Mouse (Mus musculus) embryo, embryonic 10 days (tissue): Measurements from ENCODE around the gene Rnf44.

Experiments used
- DNase-seq: peaks from one replicate; pipeline ENCODE4 v3.0.0-alpha.2; 2015; ENCODE audit warnings: low spot score

Rnf44 gene

DNA sequence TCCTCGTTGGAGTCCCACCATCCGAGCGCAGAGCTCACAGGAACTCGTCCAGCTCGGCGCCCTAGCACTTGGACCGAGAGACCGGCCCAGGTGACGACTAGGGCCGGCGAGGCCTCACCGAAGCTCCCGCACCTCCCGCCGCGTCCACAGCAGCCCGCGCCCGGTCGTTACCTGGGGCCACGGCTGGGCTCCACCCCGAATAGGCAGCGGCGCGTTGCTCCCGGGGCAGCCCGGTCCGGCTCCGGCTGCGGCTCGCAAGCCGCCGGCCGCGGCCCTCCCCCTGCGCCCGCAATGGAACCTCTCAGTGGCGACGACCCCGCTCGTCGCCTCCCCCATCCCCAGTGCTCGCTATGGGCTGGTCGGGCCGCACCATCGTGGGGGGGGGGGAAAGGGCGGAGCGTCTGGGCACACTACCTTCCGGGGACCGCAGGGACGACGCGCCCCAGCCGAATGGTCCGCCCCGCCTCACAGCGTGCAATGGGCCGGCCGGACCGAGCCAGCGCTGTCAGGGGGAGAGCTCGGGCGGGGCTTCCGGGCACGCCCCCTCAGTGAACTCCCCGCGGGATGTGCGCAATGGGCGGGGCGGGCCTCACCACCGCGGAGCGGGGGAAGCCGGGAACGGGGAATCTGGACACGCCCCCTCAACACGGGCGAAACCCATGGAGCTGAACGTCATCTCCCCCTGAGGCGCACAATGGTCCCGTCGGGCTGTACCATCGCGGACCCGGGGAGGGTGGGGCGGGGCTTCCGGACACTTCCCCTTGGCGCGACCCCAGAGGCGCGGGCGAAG, at the start of gene Rnf44:
TSS of gene Rnf44 (minus strand) at position 350 of the 790 bp plus-strand sequence.
- DNase-seq, result peak; percentile 97

DNA sequence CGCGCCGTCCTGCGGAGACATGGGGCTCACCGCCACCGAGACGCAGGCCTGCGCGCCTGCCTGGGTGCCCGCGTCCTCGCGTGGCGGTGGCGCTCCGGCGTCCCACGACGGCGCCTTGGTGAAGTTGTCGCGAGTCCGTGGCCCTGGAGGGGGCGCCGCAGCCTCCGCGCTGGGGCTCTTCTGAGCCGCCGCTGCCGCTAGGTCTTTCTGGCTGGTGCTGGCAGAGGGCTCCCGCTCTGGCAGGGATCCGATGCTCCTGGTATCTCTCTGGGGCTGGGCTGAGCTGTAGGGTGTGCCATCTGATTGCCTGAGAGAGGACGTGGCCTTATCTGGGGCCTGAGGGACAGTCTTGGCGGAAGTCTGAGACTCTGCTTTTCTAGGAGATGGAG, 44.5 kb upstream of the Rnf44 start:
- DNase-seq, result no peak

DNA sequence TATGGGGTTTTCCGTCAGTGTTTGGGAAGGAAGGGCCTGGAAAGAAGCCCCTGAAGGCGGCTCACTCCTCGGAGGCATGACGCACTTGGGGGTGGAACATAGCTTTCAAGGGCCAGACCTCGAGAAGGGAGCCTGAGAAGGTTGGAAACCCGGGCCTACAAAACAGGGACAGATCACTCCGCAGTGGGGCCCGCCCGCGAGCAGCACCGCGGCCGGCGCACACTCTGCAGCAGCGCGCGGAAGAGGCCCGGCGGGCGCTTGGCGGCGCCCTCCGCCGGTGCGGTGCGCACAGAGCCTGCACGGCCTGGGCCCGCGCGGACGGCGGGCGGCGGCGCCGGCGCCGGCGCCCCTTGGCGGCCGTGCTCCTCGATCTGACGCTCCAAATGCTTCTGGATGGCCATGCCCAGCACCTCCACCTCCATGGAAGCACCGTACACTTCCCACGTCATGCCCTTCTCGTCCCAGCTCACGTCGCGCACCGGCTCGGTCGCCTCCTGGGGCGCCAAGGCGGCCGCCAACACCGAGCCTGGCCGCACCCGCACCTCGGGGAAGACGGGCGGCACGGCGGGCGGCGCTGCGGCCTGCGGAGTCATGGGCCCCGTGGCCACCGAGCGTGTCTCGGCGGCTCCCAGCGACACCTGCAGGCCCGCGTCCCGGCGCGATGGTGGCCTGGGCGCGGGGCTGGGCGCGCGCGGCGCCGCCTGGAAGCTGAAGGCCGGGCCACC, 43.9 kb upstream of the Rnf44 start:
- peak; percentile 47 for DNase-seq

DNA sequence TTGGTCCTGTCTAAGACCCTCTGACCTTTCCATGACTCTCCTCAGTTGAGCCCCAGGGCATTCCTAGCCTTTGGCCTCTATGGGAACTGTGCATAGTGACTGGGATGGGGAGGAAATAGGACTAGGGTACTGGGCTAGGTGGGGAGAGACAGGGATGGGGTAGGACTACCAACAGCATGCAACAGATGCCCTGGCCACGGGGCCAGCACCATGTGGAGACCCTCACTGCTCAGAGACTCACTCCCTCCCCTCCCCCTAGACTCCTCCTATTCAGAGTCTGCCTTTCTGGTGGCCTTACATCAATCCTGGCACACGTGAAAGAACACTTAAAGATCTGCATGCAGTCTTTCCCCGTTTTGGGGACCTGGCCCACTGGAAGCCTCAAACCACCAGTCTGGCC, 43.2 kb upstream of the Rnf44 start:
- DNase-seq, result no peak

DNA sequence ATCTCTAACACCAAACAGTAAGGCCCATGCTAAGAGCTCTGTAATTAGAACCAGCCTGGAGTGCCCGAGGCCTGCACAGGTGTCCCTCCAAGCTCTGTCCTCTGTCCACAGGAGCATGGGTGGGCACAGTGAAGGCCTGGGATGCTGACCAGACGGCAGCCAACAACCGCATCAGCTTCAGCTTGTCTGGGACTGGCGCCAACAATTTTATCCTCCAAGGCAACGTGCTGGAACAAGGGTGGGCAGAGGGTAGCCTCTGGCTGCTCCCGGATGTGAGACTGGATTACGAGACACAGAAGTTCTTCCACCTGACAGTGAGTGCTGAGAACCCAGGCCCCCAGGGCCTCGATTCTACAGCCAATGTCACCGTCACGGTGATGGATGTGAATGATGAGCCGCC, 32.4 kb upstream of the Rnf44 start:
- DNase-seq, result no peak

DNA sequence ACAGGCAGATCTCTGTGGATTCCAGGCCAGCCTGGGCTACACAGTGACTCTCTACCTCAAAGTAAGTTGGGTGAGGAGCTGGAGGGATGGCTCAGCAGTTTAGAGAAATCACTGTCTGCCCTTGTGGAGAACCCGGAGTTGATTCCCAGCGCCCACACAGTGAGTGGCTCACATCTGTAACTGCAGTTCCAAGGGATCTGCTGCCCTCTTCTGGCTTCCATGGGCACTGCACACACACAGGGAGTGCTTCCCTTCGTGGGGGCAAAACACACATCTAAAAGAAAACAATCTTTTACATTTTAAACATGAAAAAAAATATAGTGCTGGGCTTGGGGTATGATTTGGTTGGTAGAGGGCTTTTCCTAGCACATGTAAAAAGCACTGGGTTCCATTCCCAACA, 29.4 kb upstream of the Rnf44 start:
- no peak for DNase-seq

DNA sequence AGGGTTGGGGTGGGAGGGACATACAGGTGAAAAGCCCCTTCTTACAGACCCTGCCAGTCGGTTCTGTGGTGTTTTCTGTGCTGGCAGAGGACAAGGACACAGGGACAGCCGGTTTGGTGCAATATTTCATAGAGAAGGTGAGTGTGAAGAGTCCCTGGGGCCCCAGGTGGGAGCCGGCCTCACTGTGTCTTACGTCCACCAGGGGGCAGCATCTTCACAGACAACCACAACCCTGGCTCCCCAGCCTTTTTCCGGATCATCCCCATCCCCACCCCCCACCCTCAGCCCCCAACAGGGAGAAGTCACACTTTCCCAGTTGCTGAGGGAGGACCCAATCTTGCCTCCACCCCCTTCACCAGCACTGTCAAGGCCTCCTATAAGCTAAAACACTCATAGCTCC, 23.2 kb upstream of the Rnf44 start:
- peak; percentile 65 for DNase-seq

DNA sequence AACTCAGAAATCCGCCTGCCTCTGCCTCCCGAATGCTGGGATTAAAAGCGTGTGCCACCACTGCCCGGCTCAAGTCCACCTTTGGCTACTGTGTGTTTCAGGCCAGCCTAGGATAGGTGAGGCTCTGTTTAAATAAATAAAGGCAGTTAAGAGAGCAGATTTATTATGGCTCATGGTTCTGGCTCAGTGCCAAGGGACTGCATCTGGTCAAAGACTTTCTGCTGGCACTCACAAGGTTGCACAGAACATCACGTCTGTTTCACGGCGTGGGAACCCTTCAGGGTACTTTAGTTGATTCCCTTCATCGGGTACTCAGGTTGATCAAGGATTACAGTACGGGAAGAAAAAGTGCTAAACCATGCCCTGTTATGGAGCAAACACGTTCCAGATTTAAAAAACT, 21.3 kb upstream of the Rnf44 start:
- DNase-seq, result no peak

DNA sequence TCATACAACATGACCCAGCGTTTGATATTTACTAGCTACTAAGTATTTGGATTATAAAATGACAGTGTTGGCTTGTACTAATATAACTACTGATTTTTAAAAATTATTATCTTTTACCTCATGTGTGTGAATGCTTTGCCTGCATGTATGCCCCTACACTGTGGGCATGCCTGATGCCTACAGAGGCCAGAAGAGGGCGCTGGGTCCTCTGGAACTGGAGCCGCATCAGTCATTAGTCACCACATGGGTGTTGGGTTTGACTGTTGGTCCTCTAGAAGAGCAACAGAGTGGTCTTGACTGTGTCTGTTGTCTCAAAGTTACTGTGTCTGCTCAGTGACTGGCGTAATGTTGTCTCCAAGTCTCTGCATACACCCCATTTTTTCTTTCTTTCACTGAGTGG, 20.7 kb upstream of the Rnf44 start:
- DNase-seq, result no peak

DNA sequence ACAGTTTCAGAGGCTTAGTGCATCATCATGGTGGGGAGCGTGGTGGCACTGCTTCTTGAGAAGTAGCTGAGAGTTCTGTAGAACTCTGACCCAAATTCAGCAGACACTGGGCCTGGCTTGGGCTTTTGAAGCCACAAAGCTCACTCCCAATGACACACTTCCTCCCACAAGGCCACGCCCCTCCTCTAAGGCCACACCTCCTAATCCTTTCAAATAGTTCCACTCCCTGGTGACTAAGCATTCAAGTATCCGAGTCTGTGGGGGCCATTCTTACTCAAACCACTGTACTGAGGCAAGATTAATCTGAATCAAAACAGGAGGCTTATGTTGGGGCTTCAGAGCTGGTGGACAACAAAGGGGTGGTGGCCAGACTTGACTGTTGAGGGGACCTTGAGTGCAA, 17.2 kb upstream of the Rnf44 start:
- DNase-seq, result no peak

DNA sequence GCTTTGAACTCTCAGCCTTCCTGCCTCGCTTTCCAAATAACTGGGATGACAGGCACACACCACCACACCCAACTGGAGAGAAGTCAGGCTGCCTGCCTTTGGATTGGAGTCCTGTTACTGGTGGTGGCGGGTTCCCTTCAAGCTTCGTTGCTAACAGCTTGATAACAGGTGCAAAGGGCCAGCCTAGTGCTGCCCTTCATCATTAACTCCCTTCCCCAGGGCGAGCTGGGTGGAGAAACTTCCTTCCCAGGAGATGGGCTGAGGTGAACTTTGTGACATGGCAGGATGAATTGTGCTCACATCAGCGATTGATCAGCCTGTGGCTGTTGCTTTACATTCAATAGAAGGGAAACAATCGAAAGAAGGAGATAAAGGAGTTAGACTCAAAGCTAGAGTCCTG, 11.2 kb upstream of the Rnf44 start:
- DNase-seq, result no peak

DNA sequence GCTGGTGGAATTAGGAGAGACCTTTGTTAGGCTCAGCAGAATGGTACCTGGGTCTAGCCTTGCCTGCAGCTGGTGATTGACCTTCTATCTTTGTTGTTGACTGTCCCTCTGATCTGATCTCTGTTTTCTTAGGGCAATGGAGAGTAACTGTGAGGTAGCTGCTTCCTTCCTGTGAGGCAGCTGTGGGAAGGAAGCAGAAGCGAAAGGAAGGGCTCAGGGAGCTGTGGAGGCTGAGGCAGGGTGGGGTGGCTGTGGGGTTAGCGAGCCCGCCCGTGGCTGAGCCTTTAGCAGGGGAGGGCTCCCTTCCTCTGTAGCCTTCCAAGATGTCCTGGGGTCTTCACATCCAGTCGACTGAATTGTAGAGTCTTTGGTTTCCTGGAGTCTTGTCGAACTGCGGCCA, 8.8 kb upstream of the Rnf44 start:
- DNase-seq, result no peak

DNA sequence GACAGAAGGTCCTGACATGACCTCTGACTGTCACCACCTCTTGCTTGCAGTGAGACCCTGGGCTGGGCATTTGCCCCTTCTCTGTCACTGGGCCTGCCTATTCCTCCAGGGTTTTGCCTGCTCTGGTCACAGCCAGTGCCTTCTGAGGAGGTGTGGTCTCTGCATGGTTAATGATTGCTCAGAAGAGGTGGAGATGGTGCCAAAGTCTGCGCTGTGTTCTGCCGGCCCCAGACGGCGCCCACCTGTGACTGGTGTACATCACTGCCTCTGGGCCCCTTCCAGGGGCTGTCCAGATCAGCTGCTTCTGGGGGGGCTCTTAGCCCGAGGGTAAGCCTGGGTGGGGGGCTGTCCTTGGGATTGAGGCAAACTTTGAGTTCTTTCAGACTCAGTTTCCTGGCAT, 7.5 kb upstream of the Rnf44 start, which contains the start of gene Cdhr2:
TSS of gene Cdhr2 (plus strand) at position 219 of the 400 bp plus-strand sequence.
- no peak for DNase-seq

DNA sequence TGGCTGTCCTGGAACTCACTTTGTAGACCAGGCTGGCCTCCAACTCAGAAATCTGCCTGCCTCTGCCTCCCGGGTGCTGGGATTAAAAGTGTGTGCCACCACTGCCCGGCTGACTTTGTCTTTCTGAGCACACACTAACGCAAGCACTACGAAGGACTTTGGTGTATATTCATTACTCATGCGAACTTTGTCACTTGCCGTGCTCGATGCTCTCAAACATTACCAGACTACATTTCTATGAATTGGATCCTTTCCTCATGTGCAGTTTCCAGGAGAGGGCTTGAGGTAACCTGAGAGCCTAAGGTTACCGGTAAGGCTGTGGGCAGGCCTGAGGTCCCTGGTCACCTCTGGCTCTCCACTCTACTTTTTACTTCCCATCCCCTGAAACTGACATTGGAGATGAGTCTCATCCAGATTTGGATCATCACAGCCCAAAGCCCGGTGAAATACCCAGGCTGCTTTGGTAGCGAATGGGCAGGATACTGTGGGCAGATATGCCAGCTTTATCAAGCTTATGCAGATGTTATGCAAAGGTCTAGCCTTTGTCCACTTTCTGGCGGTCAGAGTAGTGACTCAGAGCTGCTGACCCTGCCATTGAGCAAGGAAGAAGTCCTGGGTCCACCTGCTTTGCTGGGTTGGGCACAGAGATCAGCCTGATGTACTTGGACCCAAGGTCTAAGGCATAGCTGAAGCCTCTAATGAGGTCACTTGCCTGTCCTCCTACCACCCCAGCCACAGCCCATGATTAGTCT, 1.9 kb upstream of the Rnf44 start:
- DNase-seq, result no peak

DNA sequence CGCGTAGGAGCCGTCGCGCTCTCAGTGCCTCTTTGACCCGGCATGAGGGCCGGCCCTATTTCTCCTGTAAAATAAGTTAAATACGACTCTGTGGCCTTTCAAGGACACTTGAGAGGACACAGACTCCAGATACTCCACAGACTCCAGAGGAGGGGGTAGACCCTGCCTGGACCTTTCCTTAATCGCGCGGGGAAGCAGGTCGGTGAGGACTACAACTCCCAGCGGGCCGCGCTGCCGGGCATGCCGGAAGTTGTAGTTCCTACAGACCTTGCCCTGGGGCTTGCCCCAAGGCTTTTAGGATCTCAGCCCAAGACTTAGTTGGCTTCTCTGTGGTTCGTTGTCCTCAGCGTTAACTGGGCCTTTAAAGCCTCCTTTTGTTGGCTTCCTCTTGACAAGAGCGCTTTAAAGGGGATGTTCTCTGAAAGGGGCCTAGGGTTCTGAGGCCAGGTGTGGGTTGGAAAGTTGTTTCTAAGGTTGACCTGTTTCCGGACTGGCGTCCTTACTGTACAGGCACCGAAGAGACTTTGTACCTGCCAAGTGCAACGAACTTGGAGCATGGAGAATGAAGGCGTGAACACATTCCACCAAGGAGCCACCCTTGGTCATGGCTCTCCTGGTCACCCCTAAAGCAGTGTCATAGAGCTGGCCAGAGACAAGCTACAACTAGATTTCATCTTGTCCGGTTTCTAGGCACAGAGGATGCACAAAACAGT, 797 bp upstream of the Rnf44 start:
- peak; percentile 84 for DNase-seq

DNA sequence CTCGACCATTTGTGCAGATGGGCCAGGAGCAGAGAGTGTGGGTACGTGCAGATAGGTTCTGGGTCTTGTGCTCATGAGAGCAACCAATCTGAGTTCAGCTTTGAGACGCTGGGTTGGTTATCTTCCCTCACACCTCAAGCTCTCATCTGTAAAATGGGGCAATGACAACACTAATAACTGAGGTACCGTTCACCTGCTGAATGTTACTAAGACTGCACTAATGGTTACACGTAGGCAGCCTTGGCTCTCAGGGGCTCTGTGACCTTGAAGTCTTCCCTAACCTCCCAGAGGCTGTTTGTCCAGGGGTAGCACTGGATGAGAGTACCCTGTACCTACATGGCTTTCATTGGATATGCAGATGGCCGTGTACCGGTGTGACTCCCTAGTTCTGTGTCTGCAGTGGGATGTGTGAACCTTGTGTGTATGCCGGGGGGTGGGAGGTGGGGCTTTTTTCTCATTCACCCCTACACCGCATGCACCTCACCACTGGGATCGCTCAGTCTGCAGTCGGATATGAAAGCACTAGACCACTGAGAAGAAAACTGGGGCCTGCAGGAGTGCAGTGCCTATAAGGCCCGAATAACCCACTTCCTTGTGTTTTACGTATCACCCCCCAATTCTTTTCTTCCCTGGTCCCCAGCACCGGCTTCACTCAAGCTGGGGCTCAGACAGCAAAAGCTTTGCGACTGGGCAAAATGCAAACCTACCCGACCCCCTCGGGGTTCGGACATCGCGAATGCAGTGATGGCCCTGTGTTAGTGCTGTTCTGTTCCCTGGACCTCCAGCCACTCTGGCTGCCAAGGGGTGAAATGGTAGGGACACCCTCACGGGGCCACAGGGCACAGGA, 773 bp downstream of the Rnf44 start:
- DNase-seq, result no peak

DNA sequence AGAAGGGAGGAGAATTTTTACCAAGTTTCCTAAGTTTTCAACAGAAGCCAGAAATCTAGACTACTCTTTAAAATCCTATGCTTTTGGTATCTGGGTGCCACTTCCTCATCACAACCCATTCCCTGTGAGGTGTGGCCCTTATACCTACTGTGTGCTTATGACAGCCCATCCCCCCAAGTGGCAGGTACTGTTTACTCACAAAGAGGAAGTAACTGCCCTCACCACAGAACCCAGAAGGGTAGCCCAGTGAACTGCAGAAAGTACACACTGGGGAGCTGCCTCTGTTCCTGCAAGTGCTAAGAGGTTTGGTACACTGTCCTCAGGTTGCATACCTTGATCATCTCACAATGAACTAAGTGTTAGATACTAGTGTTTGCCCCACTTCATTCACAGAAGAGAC, 2.0 kb downstream of the Rnf44 start:
- DNase-seq, result no peak

DNA sequence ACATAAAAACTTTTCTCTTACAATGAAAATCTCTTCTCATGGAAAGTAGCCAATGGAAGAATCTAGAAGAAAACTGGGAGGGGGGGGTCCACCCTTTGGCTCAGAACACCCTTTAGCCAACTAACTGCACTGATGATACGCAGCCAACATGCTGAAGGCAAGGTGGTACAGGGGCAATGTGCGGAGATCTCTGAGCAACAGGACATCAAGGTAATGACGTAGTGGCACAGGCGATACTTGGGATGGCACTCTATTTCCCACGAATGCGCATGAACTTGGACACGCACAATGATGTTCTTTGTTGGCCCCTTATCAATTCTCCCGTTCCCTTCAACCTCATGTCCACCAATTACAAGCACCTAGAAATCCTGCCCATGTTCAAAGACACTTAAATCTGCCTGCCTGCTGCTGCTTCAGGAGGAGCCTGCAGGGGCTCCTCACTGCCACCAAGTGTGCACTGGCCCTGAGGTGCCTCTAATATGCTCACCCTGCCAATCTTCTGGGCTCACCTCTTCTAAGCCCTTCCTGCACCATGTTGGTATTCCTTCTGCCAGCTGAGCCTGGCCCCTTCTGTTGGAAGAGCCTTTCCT, 3.5 kb downstream of the Rnf44 start:
- DNase-seq, result no peak

DNA sequence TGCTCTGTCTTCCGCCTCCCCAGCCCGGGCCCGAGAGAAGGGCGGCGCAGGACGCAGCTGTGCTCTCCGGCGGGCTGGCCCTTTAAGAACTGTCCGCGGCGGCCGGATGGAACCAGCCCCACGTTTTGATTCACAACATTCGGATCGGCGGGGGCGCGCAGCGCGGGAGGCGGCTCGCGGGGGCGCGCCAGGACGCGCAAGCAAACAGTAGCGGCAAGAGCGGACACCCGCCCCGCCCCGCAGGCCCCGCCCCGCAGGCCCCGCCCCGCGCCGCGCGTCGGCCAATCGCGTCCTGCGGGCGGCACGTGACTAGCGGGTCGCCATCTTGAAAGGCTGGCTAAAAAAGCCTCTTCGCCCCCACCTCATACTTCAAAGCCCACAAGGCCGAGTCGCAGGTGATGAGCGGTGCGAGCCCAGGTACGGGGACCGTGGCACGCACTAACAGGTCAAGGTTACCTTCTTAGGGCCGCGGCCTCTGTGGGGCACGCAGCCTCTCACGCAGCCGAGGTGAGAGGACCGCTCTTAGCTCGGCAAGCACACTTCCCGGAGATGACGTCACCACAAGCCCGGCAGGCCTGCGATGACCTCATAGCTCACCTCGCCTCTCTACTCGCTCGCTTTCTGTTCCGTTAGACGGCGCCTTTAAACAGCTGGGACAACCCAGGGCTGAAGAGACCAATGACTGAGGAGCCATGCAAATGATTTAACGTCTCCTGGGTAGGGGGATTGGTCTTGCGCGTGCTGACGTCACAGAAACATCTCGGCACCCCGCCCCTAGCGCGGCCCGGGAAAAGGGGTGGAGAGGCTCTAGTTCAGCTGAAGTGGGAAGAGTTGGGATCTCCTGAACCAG, 5.9 kb downstream of the Rnf44 start:
- DNase-seq, result peak; percentile 96

DNA sequence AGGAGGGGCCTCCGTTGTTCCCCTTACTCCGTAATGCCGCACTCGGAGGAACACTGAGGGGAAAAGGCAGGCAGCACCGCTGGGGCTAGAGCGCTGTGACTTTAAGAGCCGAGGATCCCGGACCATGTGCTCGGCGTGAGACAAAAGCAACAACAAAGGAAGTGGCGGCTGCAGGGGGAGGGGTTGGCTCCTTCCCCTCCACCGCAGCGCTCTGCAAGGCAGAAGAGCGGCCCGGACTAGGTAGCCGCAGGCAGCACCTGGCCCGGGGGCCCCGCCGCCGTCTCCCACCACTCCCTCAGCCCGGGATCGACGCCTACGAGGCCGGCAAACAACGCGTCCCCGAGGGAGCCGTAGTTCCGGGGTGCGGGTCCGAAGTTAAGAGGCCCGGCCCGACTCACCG, 6.6 kb downstream of the Rnf44 start:
- DNase-seq, result peak; percentile 87
